Mouse (Mus musculus): ENCODE measurements around the gene Vps9d1.
"Not testable (repeated sequence)": the region's sequence is repeated elsewhere in the genome, so short reads cannot be mapped to it uniquely, and the experiment has no call there.

The Vps9d1 gene

DNA sequence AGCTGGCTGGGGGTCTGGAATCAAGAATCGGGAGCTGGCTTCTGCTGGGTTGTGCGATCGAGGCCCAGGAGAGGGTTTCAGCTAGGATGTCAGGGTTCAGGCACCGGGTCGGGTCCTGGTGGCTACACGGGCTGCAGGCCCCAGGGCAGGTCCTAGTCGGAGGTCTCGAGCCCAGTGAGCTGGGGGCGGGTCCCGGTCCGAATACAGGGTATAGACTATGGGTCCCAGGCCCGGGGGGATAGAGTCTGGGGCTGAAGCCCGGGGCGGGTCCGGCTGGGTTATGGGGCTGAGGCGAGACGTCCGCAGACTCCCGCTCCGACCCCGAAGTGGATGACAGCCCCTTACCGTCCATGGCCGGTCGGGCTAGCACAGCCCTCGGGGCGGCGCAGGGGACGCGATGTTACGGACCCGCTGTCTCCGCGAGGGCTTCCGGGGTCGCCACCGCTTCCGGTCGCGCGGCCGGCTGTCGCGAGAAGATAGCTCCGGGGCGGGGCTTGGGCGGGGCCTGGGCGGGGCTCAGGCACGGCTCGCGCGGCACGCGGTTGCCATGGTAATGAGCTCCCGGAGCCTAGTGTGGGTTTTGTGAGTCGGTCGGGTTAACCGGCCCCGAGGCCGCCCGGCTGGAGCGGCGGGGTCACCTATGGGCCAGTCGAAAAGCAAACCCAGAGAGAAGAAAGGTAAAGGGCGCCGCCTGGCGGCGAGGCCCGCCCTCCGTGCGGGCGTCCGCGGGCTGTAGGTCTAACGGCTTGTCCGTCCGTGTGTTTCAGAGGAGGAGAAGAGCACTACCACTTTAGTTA, 41.6 kb downstream of the Vps9d1 start, which contains the start of the genes Chmp1a and Spata33:
TSS of gene Chmp1a (minus strand) at position 443 of the 797 bp plus-strand sequence.
TSS of gene Spata33 (plus strand) at position 512 of the 797 bp plus-strand sequence.
- DNase-seq = peak; percentile 93

DNA sequence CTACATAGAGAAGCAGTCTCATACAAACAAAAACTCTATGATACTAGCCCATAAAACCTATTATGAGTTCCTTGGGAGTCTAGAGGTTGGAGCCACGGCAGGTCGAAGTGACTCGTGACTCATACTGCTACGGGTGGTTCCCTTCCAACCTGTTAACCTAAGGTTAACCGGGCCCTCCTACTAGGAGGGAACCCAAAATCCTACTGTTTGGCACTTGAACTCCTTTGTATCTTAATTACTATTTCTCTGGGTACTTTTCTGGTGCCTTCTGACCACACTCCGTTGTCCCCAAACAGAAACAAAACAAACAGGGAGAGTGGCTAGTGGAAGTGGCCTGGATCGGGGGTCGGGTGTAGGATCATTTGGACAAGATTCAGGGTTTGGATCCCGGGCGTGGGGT, 42.3 kb downstream of the Vps9d1 start:
- DNase-seq = no peak

DNA sequence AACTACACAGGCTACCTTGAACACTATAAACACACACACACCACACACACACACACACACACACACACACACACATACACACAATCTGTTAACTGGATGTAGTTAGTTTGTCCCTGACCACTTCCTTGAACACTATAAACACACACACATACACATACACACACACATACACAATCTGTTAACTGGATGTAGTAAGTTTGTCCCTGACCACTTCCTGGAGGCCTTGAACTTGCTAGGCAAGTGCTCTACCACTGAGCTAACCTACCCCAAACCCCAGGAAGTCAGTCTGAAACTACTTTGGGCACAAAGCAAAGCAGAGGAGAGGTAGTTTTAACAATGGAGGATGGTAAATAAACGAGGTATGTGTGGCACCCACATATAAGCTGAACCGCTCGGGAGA, 50.6 kb downstream of the Vps9d1 start:
- DNase-seq = no peak

DNA sequence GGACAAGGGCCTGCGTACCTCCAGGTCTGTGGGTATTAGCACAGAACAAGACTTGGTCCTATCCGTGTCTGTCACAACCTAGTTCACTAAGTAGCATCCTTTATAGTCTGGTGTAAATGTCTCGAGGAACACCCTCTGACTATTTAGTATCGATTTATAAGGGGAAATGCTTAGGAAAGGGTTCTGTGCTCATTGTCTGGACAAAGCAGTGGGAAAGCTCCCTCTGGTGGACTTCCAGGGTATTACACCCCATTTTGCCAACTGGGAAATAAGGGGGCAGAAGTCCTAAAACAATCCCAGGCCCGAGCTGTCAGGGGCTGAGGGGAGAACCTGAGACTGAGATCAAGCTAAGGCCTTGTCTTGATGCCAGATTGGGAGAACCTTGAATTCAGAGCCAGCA, 51.9 kb downstream of the Vps9d1 start:
- peak; percentile 80 for DNase-seq

DNA sequence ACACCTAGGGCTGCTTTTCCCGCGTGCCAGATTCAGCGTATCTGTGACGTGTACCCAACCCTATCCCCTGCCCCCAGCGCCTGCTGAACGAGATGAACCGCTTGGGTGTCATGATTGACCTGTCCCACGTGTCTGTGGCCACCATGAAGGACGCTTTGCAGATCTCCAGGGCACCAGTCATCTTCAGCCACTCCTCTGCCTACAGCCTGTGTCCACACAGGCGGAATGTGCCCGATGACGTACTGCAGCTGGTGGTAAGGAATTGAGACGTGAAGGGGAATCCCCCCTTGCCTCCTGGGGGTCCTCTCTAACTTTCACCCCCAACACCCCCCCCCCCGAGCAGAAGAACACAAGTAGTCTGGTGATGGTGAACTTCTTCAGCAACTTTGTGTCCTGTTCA, 54.3 kb downstream of the Vps9d1 start:
- DNase-seq = no peak

DNA sequence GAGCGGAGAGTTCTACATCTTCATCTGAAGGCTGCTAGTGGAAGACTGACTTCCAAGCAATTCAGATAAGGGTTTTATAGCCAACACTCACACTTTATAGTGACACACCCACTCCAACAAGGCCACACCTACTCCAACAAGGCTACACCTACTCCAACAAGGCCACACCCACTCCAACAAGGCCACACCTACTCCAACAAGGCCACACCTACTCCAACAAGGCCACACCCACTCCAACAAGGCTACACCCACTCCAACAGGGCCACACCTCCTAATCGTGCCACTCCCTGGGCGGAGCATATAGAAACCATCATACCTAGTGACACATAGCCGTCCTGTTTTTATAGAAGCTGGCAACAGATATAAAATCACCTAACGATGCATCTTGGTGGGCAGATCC, 57.1 kb downstream of the Vps9d1 start:
- DNase-seq = not testable (repeated sequence)

DNA sequence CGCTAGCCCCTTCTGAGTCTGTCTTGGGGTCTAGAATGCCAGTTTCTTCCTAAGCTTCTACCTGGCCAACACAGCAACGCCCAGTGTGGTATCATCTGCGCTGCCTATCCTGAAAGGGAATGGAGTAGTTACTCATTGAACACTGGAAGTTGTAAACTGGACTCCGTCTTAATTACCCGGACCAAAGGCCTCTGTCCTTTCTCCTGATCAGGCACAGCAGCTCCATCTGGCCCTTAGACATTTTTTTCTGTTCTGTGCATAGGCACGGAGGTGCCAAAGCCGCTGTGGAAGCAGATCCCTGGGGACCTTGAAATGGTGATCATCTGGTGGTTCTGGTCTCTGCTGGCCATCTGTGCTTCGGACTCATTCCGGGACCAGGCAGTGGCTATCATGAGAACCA, 60.4 kb downstream of the Vps9d1 start:
- DNase-seq = no peak
